Mouse (Mus musculus) kidney, postnatal 14 days (tissue): ENCODE measurements around the gene Smurf1.

Experiments used
- DNase-seq: peaks from one replicate; pipeline ENCODE4 v3.0.0; 2022; ENCODE audit warnings: mixed read lengths

Gene Smurf1

GRCm38 (mm10) chr5:144952592-144952991 lies 13.1 kb downstream of the Smurf1 start:
- DNase-seq = no peak

GRCm38 (mm10) chr5:144950428-144951051 lies 15.1 kb downstream of the Smurf1 start:
- DNase-seq = no peak

- no peak for DNase-seq
Measured at GRCm38 (mm10) chr5:144949856-144950255, 15.8 kb downstream of the Smurf1 start.

GRCm38 (mm10) chr5:144948422-144948821 lies 17.2 kb downstream of the Smurf1 start:
- no peak for DNase-seq

GRCm38 (mm10) chr5:144948002-144948401 lies 17.6 kb downstream of the Smurf1 start:
- no peak for DNase-seq

- no peak for DNase-seq
Measured at GRCm38 (mm10) chr5:144946032-144946431, 19.6 kb downstream of the Smurf1 start.

- DNase-seq = no peak
Measured at GRCm38 (mm10) chr5:144944932-144945331, 20.7 kb downstream of the Smurf1 start.

GRCm38 (mm10) chr5:144944370-144944769 lies 21.3 kb downstream of the Smurf1 start:
- DNase-seq = no peak

GRCm38 (mm10) chr5:144943346-144943745 lies 22.3 kb downstream of the Smurf1 start:
- DNase-seq = no peak

- DNase-seq = no peak
Measured at GRCm38 (mm10) chr5:144942431-144942830, 23.2 kb downstream of the Smurf1 start.

- DNase-seq = no peak
Measured at GRCm38 (mm10) chr5:144940904-144941303, 24.7 kb downstream of the Smurf1 start.

GRCm38 (mm10) chr5:144937304-144937703 lies 28.3 kb downstream of the Smurf1 start:
- no peak for DNase-seq

GRCm38 (mm10) chr5:144933486-144933885 lies 32.2 kb downstream of the Smurf1 start:
- DNase-seq = no peak

- DNase-seq = no peak
Measured at GRCm38 (mm10) chr5:144931841-144932240, 33.8 kb downstream of the Smurf1 start.

- peak; percentile 56 for DNase-seq
Measured at GRCm38 (mm10) chr5:144928856-144929713, 36.6 kb downstream of the Smurf1 start.

GRCm38 (mm10) chr5:144926275-144926674 lies 39.4 kb downstream of the Smurf1 start:
- DNase-seq = no peak

GRCm38 (mm10) chr5:144923351-144923750 lies 42.3 kb downstream of the Smurf1 start:
- DNase-seq = no peak

- no peak for DNase-seq
Measured at GRCm38 (mm10) chr5:144919790-144920189, 45.9 kb downstream of the Smurf1 start.

GRCm38 (mm10) chr5:144919194-144919593 lies 46.5 kb downstream of the Smurf1 start:
- no peak for DNase-seq

GRCm38 (mm10) chr5:144918204-144918603 lies 47.4 kb downstream of the Smurf1 start:
- DNase-seq = no peak

- DNase-seq = no peak
Measured at GRCm38 (mm10) chr5:144917172-144917571, 48.5 kb downstream of the Smurf1 start.

- DNase-seq = no peak
Measured at GRCm38 (mm10) chr5:144915828-144916227, 49.8 kb downstream of the Smurf1 start.

GRCm38 (mm10) chr5:144914433-144914906 lies 51.2 kb downstream of the Smurf1 start:
- DNase-seq = peak; percentile 59

- DNase-seq = no peak
Measured at GRCm38 (mm10) chr5:144913923-144914322, 51.7 kb downstream of the Smurf1 start.
